Mouse (Mus musculus) megakaryocyte-erythroid progenitor cell, adult 5 weeks (primary cell): ENCODE data around the gene Smim10l1. TPM values are rescaled to one million over a fixed set of nuclear protein-coding genes. Genes with fewer than 3 reads are reported as not detected.

Source experiments
- polyA plus RNA-seq: library from polyadenylated mRNA; stranded (reverse); fragments of >175 nt; gene quantifications from 2 replicates; pipeline ENCODE4 v1.2.3, GENCODE M21; 2012

The Smim10l1 gene
- 47.8 and 48.4 TPM in 2 replicates for polyA plus RNA-seq

GRCm38 (mm10) chr6:133104609-133104921 is at the start of gene Smim10l1:
Gene Smim10l1, plus strand, starts transcription at chr6:133104909.

GRCm38 (mm10) chr6:133055716-133056115 is 49.0 kb upstream of the Smim10l1 start, which contains the start of gene Tas2r140:
Gene Tas2r140, minus strand, starts transcription at chr6:133055816.

Other genes starting within 250 kb of the Smim10l1 start
- gene Tas2r116, start 249.5 kb upstream of the Smim10l1 start, polyA plus RNA-seq = not detected in 2 replicates
- gene Tas2r110, start 236.9 kb upstream of the Smim10l1 start, polyA plus RNA-seq = not detected in 2 replicates
- not detected in 2 replicates for gene Tas2r113, start 211.9 kb upstream of the Smim10l1 start, polyA plus RNA-seq
- gene Tas2r125, start 195.3 kb upstream of the Smim10l1 start, polyA plus RNA-seq = not detected in 2 replicates
- not detected in 2 replicates for gene Tas2r129, start 153.8 kb upstream of the Smim10l1 start, polyA plus RNA-seq
- gene Tas2r131, start 147.0 kb upstream of the Smim10l1 start, polyA plus RNA-seq = not detected in 2 replicates
- not detected in 2 replicates for gene Tas2r109, start 123.9 kb upstream of the Smim10l1 start, polyA plus RNA-seq
- gene Tas2r103, start 67.8 kb upstream of the Smim10l1 start, polyA plus RNA-seq = not detected in 2 replicates
- gene Tas2r140, start 49.1 kb upstream of the Smim10l1 start, polyA plus RNA-seq = not detected in 2 replicates
- gene 5530400C23Rik, start 187.3 kb downstream of the Smim10l1 start, polyA plus RNA-seq = not detected in 2 replicates